In genomic region chr11:22632314-22632700, GRCm38 (mm10) we compare ENCODE assay signal across 9 mouse cellular contexts.
A peak's percentile ranks its signal among the peaks of the same experiment; 100 is the strongest.
DNase-seq lines count a peak whose midpoint lies in the region; ATAC-seq and TF ChIP-seq lines count a peak whose summit lies in the region.
"Had no signal": no experiment of that assay in that cellular context is flagged by ENCODE, and none has a peak within 500 bp of the region (broad histone marks: within the 10 kb centered on the region; RNA-seq: fewer than 3 reads in every experiment).

No protein-coding gene starts in this region.

- no peaks in the 10 kb centered on the region for H3K36me3 ChIP-seq in forebrain, embryonic 12.5 days (replicated peaks)
- no peaks in the 10 kb centered on the region for H3K36me3 ChIP-seq in forebrain, embryonic 11.5 days (ENCODE audit: control insufficient read depth, insufficient read depth, low read length)
- no peaks in the 10 kb centered on the region for H3K36me3 ChIP-seq in intestine, postnatal 0 days (ENCODE audit: control insufficient read depth, insufficient read depth)
- H3K36me3 ChIP-seq: limb, embryonic 12.5 days had no signal

- H3K9ac ChIP-seq in forebrain, embryonic 12.5 days = no peak overlapping the region
- H3K9ac ChIP-seq in forebrain, embryonic 11.5 days (ENCODE audit: low read length) = no peak overlapping the region
- no peak overlapping the region for H3K9ac ChIP-seq in intestine, postnatal 0 days (ENCODE audit: low read depth, low read length)
- H3K9ac ChIP-seq: limb, embryonic 12.5 days had no signal

- no peak overlapping the region for H3K4me2 ChIP-seq in forebrain, embryonic 12.5 days
- H3K4me2 ChIP-seq in forebrain, embryonic 11.5 days (ENCODE audit: low read depth, low read length, severe bottlenecking) = no peak overlapping the region
- no peak overlapping the region for H3K4me2 ChIP-seq in intestine, postnatal 0 days (replicated peaks; ENCODE audit: low read depth)
- H3K4me2 ChIP-seq: limb, embryonic 12.5 days had no signal

- DNase-seq in forebrain, embryonic 11.5 days (ENCODE audit: low spot score) = no peak
- no peak for DNase-seq in layer of hippocampus, adult 2 months (ENCODE audit: low spot score in 2 of 2)
- no peak for DNase-seq in layer of hippocampus, postnatal 10 days (ENCODE audit: low spot score in 2 of 2)
- DNase-seq in Muller cell, postnatal 12 days (ENCODE audit: inconsistent ontology term) = peak; percentile 89
- no peak for DNase-seq in frontal cortex, adult 2 months (ENCODE audit: extremely low spot score in 1 of 2, low spot score in 1 of 2)

- no peaks in the 10 kb centered on the region for H3K9me3 ChIP-seq in forebrain, embryonic 12.5 days
- H3K9me3 ChIP-seq in forebrain, embryonic 11.5 days (ENCODE audit: control insufficient read depth, low read length) = no peaks in the 10 kb centered on the region
- no peaks in the 10 kb centered on the region for H3K9me3 ChIP-seq in intestine, postnatal 0 days (ENCODE audit: control insufficient read depth)
- H3K9me3 ChIP-seq: limb, embryonic 12.5 days had no signal

- peak; percentile 24; the same call in 1 of the 2 replicates for ATAC-seq in forebrain, embryonic 12.5 days (ENCODE audit: low FRiP score)
- ATAC-seq in forebrain, embryonic 11.5 days (replicated peaks; ENCODE audit: low FRiP score) = no peak
- ATAC-seq in intestine, postnatal 0 days = peak; percentile 46; the same call in 1 of the 2 replicates
- ATAC-seq in erythroid progenitor cell, adult 5-6 weeks (replicated peaks; ENCODE audit: low FRiP score, poor library complexity, severe bottlenecking) = no peak

- peaks cover 9% of the 10 kb centered on the region for H3K4me1 ChIP-seq in forebrain, embryonic 12.5 days
- H3K4me1 ChIP-seq in forebrain, embryonic 11.5 days (replicated peaks; ENCODE audit: control insufficient read depth, insufficient read depth, low read length) = 0 out of 2 replicates have a peak, but pooled peaks cover 3% of the 10 kb centered on the region
- 0 out of 2 replicates have a peak, but pooled peaks cover 10% of the 10 kb centered on the region for H3K4me1 ChIP-seq in intestine, postnatal 0 days (replicated peaks; ENCODE audit: control insufficient read depth, insufficient read depth, low read length)

- no peak overlapping the region for H3K4me3 ChIP-seq in forebrain, embryonic 12.5 days (replicated peaks)
- H3K4me3 ChIP-seq in forebrain, embryonic 11.5 days (ENCODE audit: low read depth, low read length) = no peak overlapping the region
- H3K4me3 ChIP-seq in layer of hippocampus, adult 2 months = no peak overlapping the region
- no peak overlapping the region for H3K4me3 ChIP-seq in intestine, postnatal 0 days (ENCODE audit: low read depth, low read length)
- H3K4me3 ChIP-seq: limb, embryonic 12.5 days had no signal

- H3K27ac ChIP-seq in forebrain, embryonic 12.5 days = no peak overlapping the region
- no peak overlapping the region for H3K27ac ChIP-seq in forebrain, embryonic 11.5 days (ENCODE audit: low read depth, low read length)
- peak overlapping the region; percentile 67 for H3K27ac ChIP-seq in layer of hippocampus, adult 2 months
- H3K27ac ChIP-seq in intestine, postnatal 0 days (ENCODE audit: low read depth, low read length) = no peak overlapping the region
- H3K27ac ChIP-seq: limb, embryonic 12.5 days had no signal

- no peak for TF ChIP-seq CTCF in layer of hippocampus, adult 2 months (conservative IDR thresholded peaks at IDR 0.05)
- TF ChIP-seq CTCF in intestine, postnatal 0 days (IDR thresholded peaks at IDR 0.05; ENCODE audit: low read depth) = no peak

- no peaks in the 10 kb centered on the region for H3K27me3 ChIP-seq in forebrain, embryonic 12.5 days
- H3K27me3 ChIP-seq in forebrain, embryonic 11.5 days (ENCODE audit: control insufficient read depth, insufficient read depth, low read length) = no peaks in the 10 kb centered on the region
- H3K27me3 ChIP-seq in intestine, postnatal 0 days (replicated peaks; ENCODE audit: control insufficient read depth, insufficient read depth, low read length) = no peaks in the 10 kb centered on the region
- H3K27me3 ChIP-seq: limb, embryonic 12.5 days had no signal

Comparison
In these comparisons a context has a peak if more than half of its experiments do, and no peak if none do; other contexts are left out.
1. ATAC-seq: peak in forebrain, embryonic 12.5 days (single experiment) and intestine, postnatal 0 days (single experiment); none in forebrain, embryonic 11.5 days (single experiment) and erythroid progenitor cell, adult 5-6 weeks (single experiment).